Mouse (Mus musculus) layer of hippocampus, postnatal 36 days (tissue): ENCODE results near the gene Pex1. TPM values are rescaled to one million over a fixed set of nuclear protein-coding genes. Genes with fewer than 3 reads are reported as not detected.
A peak's percentile ranks its signal among the peaks of the same experiment; 100 is the strongest.
"Not testable (repeated sequence)": the region's sequence is repeated elsewhere in the genome, so short reads cannot be mapped to it uniquely, and the experiment has no call there.

Experiments
- DNase-seq, 2 experiments: peaks; one replicate each; pipeline ENCODE4 v3.0.0; 2022
- total RNA-seq, 2 experiments: library from RNA; stranded (reverse); gene quantifications; 2 replicates each; pipeline ENCODE4 v1.2.3; 2021

The Pex1 gene
- 10 to 100 TPM; 25.1 to 34.8 TPM for total RNA-seq

- peak; percentile 94 to 95 for DNase-seq
Observed at GRCm38 (mm10) chr5:3595693-3596398, at the start of gene Pex1. Gene Pex1, plus strand, starts transcription at chr5:3596066.

- no peak for DNase-seq
Observed at GRCm38 (mm10) chr5:3546226-3546625, 49.6 kb upstream of the Pex1 start.

GRCm38 (mm10) chr5:3551481-3551880 lies 44.4 kb upstream of the Pex1 start:
- no peak for DNase-seq

GRCm38 (mm10) chr5:3554198-3554597 lies 41.7 kb upstream of the Pex1 start:
- DNase-seq = no peak

DNA sequence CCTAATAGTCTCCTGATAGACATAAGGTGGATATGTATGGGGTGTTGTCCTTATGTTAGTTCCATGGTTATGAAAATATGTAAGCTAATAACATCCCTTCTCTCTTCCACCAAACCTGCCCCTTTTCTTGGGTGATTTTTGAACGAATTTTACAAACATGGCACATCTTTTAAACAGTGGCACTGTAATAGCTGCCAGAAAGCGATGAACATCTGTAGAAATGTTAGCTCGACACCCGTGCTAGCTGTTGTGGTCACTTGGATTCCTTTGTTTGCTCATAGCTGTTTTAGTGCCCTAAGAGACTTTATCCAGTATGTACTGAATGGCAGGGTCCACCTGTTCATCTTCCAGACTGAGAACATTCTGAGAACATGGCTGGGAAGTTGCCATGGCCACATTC lies 24.6 kb upstream of the Pex1 start, which contains the start of gene 1700109H08Rik:
Gene 1700109H08Rik (plus strand): TSS at position 301 of the 400 bp plus-strand sequence.
- DNase-seq = no peak

GRCm38 (mm10) chr5:3574825-3575224 lies 21.0 kb upstream of the Pex1 start:
- DNase-seq = no peak

DNA sequence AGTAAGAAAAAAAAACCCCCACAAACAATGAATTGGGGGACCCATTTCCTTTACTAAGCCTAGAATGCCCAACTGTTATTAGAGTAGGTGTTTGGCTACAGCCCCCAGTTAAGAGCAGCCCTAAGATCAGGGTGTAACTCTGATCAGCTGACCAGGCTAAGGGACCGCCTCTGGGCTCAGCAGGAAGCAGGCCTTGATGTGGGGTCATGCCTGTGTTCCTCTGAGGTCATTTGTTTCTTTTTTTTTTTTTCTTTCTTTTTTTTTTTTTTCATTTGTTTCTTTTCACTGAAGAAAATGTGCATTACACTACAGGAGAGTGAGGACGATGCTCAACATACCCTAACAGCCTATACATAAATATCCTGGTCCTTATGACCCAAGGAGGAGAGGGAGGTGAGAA lies 17.9 kb upstream of the Pex1 start:
- no peak for DNase-seq

GRCm38 (mm10) chr5:3579066-3579465 lies 16.8 kb upstream of the Pex1 start:
- no peak for DNase-seq

DNA sequence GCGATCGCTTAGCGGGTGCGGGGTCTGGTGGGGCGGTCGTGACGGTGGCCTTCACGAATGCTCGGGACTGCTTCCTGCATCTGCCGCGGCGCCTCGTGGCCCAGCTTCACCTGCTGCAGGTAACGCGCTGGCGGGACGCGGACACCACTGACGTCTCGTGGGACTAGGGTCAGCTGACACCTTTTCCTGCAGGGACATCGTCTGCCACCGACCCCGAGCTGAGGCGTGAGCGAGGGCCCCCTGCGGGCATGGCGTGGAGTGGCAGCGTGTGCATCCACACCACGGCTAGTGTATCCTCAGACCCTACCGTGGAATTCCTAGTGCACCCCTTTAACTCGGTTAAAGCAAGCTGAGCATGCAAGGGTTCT lies 517 bp downstream of the Pex1 start, which contains the start of gene Rbm48:
Gene Rbm48 (minus strand): TSS at position 187 of the 368 bp plus-strand sequence.
- peak; percentile 75 to 82 for DNase-seq

- no peak for DNase-seq
Observed at GRCm38 (mm10) chr5:3597171-3597570, 1.3 kb downstream of the Pex1 start.

DNA sequence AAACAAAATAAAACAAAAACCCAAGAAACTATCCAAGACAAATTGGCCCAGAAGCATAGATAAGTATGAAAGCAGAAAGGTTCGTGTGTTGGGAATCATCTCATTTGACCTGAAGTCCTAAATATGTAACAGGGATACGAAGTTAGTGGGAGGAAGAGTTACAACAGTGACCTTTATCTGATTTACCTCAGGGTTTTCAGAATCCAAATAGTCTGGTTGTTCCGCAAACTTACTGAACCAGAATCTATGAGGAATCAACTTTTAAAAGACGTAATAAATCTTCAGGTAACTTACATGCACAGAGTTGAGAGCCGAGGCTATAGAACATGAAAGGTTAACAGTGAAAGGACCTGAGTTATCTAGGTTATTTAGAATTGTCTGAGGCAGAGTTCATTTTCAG lies 2.9 kb downstream of the Pex1 start:
- no peak for DNase-seq

GRCm38 (mm10) chr5:3600298-3600697 lies 4.4 kb downstream of the Pex1 start:
- no peak for DNase-seq

GRCm38 (mm10) chr5:3600790-3601189 lies 4.9 kb downstream of the Pex1 start:
- DNase-seq = no peak

DNA sequence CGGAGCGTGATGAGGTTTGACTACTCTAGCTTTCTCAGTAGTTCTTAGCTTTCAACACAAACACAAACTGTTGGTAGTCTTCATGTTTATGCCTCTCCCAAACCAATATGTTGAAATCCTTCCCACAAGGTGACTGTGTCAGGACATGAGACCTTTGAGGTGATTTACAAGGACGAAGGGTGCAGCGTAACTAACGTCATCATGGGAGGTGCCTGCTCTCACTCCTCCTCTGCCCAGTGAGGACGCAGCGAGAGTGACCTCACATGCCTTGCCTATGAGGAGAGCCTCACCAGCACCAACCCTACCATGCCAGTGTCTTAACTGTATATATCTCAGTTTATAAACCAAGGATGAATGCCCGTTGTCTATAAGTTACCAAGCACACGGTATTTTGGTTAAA lies 11.2 kb downstream of the Pex1 start:
- DNase-seq = no peak

DNA sequence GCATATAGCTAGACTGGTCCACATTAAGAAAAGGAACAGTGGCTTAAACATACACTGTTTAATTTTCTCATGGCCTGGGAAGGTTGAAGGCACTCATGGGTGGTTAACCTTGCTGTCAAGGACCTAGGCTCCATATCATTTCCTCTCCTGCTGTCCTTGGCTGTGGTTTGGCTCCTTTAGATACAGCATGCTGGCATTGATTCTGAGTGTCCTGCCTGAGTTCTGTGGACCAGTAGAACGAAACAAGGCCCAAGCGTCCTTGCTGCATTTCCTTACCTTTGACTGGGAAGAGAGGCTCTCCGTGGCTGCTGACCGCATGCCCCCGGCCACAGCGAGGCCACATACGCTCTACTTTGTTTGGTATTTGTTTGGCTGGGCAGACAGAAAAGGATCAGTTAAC lies 13.4 kb downstream of the Pex1 start:
- no peak for DNase-seq

DNA sequence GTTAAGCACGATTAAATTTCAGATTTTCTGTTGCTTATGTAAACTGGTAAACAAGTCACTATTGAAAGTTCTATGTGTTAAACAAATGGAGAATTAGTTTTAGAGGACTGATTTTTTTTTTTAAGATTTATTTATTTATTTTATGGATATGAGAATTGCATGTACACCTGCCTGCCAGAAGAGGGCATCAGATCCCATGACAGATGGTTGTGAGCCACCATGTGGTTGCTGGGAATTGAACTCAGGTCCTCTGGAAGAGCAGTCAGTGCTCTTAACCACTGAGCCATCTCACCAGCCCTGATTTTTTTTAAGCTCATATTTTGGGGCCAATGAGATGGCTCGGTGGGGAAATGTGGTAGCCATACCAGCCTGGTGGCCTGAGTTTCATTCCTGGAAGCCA lies 16.0 kb downstream of the Pex1 start:
- not testable (repeated sequence) for DNase-seq

DNA sequence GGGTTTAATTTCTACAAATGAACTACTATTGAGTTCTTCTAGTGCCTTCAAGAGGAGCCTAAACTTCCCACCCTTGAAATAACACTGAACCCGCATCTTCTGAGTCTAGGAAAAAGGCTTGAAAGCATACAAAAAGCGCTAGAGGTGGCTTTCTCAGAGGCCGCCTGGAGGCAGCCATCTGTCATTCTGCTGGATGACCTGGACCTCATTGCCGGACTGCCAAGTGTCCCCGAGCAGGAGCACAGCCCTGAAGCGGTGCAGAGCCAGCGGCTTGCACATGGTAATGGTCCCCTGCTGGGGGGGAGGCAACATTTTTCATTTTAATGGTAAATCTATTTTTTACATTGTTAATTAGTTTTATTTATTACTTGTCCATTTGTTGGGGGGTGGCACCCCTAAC lies 24.6 kb downstream of the Pex1 start:
- DNase-seq = no peak

- DNase-seq = no peak
Observed at GRCm38 (mm10) chr5:3630055-3630454, 34.2 kb downstream of the Pex1 start.

DNA sequence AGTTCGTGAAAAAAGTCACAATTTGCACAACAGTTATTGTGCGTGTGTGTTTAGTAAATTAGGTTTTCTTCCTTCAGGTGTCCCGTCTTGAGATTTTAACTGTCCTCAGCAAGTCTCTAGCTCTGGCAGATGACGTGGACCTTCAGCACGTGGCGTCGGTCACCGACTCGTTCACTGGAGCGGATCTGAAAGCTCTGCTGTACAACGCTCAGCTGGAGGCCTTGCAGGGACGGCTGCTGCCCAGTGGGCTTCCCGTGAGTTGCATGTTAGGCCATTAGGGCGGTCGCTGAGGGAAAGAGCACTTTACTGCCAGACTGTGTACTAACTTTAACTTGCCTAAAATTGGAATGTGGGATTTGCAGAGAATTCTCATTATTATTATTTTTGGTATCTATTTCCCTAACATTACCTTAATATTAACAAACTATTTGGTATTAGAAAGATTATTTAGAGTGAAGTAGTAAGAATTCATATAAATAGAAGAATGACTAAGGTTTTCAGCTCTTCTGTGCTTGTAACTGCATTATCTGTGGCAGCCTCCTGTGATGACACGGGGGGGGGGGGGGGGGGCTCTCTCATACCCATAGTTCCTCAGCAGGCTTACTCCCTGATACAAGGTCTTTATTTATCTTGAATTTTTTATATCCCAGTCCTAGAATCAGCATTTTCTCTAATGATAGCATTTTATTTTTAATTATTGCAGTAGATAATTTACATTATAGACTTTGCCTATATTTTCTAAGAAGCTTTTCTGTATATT lies 35.8 kb downstream of the Pex1 start:
- DNase-seq = no peak

DNA sequence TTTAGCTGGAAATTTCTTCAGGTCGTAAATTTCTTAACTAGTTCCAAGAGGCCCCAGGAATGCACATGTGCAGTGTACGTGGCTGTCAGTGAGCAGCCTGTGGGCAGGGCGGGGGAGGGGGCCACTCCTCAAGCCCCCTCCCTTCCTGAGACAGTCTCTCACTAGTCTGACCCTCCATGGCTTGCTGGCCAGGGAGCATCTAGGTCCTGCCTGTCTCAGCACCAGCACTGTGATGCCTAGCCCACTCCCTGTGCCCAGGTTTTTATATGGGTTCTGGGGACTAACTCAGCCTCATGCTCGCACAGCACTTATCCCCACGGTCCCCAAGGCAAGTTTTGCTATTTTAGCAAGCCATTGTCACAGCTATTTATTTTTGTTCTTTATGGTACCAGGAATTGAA lies 36.4 kb downstream of the Pex1 start:
- DNase-seq = no peak

GRCm38 (mm10) chr5:3633315-3633714 lies 37.4 kb downstream of the Pex1 start:
- DNase-seq = no peak

DNA sequence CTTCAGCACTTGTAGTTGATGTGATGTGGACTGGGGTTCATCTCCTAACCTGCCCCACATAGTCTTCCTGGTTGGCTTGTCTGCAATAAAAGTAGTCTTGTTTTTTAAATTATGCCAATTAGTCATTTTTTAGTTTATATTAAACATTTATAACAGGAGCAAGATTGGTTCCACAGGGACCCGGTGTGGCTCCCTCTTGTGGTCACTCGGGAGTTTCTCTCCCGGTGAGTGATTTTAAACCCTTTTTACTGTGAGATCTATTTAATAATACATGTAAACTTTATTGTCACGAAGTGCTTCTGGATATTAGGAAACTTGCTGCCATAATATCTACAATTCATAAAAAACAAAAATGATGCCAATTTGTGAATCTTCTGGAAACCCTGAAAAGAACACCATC lies 38.1 kb downstream of the Pex1 start:
- no peak for DNase-seq

GRCm38 (mm10) chr5:3635286-3635685 lies 39.4 kb downstream of the Pex1 start:
- DNase-seq = no peak

DNA sequence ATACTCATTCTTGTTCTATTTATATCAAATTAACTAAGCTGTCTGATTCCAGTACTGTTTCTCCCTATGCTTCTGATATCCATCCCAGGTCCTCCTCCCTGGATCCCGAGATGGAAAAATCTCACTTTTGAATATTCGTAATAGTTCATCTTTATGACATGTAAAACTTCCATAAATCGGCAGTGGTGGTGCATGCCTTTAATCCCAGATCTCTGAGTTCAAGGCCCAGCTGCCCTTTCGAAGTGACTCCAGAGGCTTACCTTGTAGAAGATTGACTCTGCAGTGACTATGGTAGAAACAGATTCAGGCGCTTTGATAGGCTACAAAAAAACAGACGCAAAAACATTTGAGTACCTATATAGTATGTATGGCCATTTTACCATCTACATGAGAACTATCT lies 48.8 kb downstream of the Pex1 start:
- no peak for DNase-seq
